Mouse (Mus musculus) CH12.LX (cell line): ENCODE measurements around the gene Cav1. TPM values are rescaled to one million over a fixed set of nuclear protein-coding genes. Genes with fewer than 3 reads are reported as not detected.

Source experiments
- DNase-seq: peaks from one replicate; pipeline ENCODE4 v3.0.0-alpha.2; 2013; ENCODE audit errors: extremely low read depth
- H3K27ac ChIP-seq: 2 replicates; pipeline ENCODE4 v1.5.1; 2012; ENCODE audit warnings: low read depth, mild to moderate bottlenecking, control low read depth, moderate library complexity; ENCODE audit not compliant: insufficient read depth
- H3K27me3 ChIP-seq: replicated peaks from 2 replicates; pipeline ENCODE3; 2012; ENCODE audit warnings: inconsistent platforms
- H3K36me3 ChIP-seq, 2 experiments: replicated peaks in 1 of 2; 2 replicates each; pipeline versions ENCODE3 to v1.6.1; 2012; ENCODE audit warnings: inconsistent platforms in 1 of 2, low read length in 1 of 2, mild to moderate bottlenecking in 1 of 2, mixed read lengths in 1 of 2, moderate library complexity in 1 of 2; ENCODE audit not compliant: control insufficient read depth in 1 of 2, insufficient read depth in 1 of 2
- H3K4me1 ChIP-seq, 2 experiments: 2 replicates each; pipeline ENCODE4 v1.6.1; 2012; ENCODE audit warnings: inconsistent platforms in 1 of 2, moderate library complexity in 1 of 2; ENCODE audit not compliant: insufficient read depth in 2 of 2, control insufficient read depth in 1 of 2
- H3K4me2 ChIP-seq: 2 replicates; pipeline ENCODE4 v1.6.1; 2012; ENCODE audit warnings: low read depth, mild to moderate bottlenecking, control low read depth; ENCODE audit not compliant: poor library complexity, insufficient read depth, severe bottlenecking
- H3K4me3 ChIP-seq, 3 experiments: fragments of 150-350 bp in 1 of 3; sonication (generic) in 1 of 3; replicated peaks in 1 of 3; 2 replicates each; pipeline versions ENCODE3 to v1.5.1; 2011 to 2012; ENCODE audit warnings: low read depth in 2 of 3, low read length in 2 of 3, mild to moderate bottlenecking in 2 of 3, moderate library complexity in 2 of 3, control low read depth in 1 of 3, improper control_type of control experiment in 1 of 3, inconsistent platforms in 1 of 3, mixed read lengths in 1 of 3; ENCODE audit not compliant: poor library complexity in 1 of 3
- H3K79me2 ChIP-seq: replicated peaks from 2 replicates; pipeline ENCODE4 v1.6.1; 2012; ENCODE audit warnings: mild to moderate bottlenecking, moderate library complexity; ENCODE audit not compliant: control insufficient read depth, poor library complexity, insufficient read depth, severe bottlenecking; ENCODE audit errors: extremely low read depth
- H3K9ac ChIP-seq: 2 replicates; pipeline ENCODE4 v1.6.1; 2012; ENCODE audit warnings: low read depth, mild to moderate bottlenecking, control low read depth, moderate library complexity; ENCODE audit not compliant: insufficient read depth
- H3K9me3 ChIP-seq: replicated peaks from 2 replicates; pipeline ENCODE3; 2012; ENCODE audit warnings: low read length, inconsistent platforms, mixed read lengths
- BHLHE40 ChIP-seq: IDR thresholded peaks from 2 replicates; pipeline ENCODE4 v1.6.1; 2011; ENCODE audit warnings: mild to moderate bottlenecking, low read depth, low read length, improper control_type of control experiment
- E2F4 ChIP-seq: IDR thresholded peaks from 2 replicates; pipeline ENCODE4 v1.6.1; 2011; ENCODE audit warnings: low read depth, low read length, improper control_type of control experiment; ENCODE audit not compliant: insufficient replicate concordance
- HCFC1 ChIP-seq: IDR thresholded peaks from 2 replicates; pipeline ENCODE4 v1.6.1; 2012; ENCODE audit warnings: low read depth, mild to moderate bottlenecking, inconsistent platforms, low read length, improper control_type of control experiment
- JUND ChIP-seq: conservative IDR thresholded peaks from 2 replicates; pipeline ENCODE4 v1.6.1; 2011; ENCODE audit warnings: low read depth, low read length, improper control_type of control experiment
- KAT2A ChIP-seq: IDR thresholded peaks from 2 replicates; pipeline ENCODE4 v1.6.1; 2012; ENCODE audit warnings: low read length, improper control_type of control experiment, inconsistent platforms; ENCODE audit not compliant: insufficient replicate concordance
- MAX ChIP-seq: IDR thresholded peaks from 2 replicates; pipeline ENCODE4 v1.6.1; 2011; ENCODE audit warnings: low read length, improper control_type of control experiment
- MAZ ChIP-seq: IDR thresholded peaks from 2 replicates; pipeline ENCODE4 v1.6.1; 2012; ENCODE audit warnings: low read depth, mild to moderate bottlenecking, inconsistent platforms, low read length, improper control_type of control experiment, moderate library complexity
- MXI1 ChIP-seq: IDR thresholded peaks from 2 replicates; pipeline ENCODE4 v1.6.1; 2011; ENCODE audit warnings: mild to moderate bottlenecking, low read depth, low read length, improper control_type of control experiment
- MYC ChIP-seq: IDR thresholded peaks from 2 replicates; pipeline ENCODE4 v1.6.1; 2011; ENCODE audit warnings: low read depth, mild to moderate bottlenecking, improper control_type of control experiment, low read length
- POLR2AphosphoS2 ChIP-seq: IDR thresholded peaks from 2 replicates; pipeline ENCODE4 v1.6.1; 2011; ENCODE audit warnings: low read depth, low read length, improper control_type of control experiment
- RAD21 ChIP-seq: IDR thresholded peaks from 2 replicates; pipeline ENCODE4 v1.6.1; 2011; ENCODE audit warnings: low read depth, mild to moderate bottlenecking, low read length, improper control_type of control experiment, moderate library complexity
- SMC3 ChIP-seq: IDR thresholded peaks from 2 replicates; pipeline ENCODE4 v1.6.1; 2011; ENCODE audit warnings: low read depth, low read length, improper control_type of control experiment
- TBP ChIP-seq: conservative IDR thresholded peaks from 2 replicates; pipeline ENCODE4 v1.6.1; 2011; ENCODE audit warnings: low read depth, low read length, improper control_type of control experiment
- UBTF ChIP-seq: IDR thresholded peaks from 2 replicates; pipeline ENCODE4 v1.6.1; 2012; ENCODE audit warnings: low read depth, mild to moderate bottlenecking, inconsistent platforms, low read length, improper control_type of control experiment, moderate library complexity
- USF1 ChIP-seq: IDR thresholded peaks from 2 replicates; pipeline ENCODE4 v1.6.1; 2014; ENCODE audit warnings: low read depth, mild to moderate bottlenecking, inconsistent platforms, low read length, improper control_type of control experiment
- USF2 ChIP-seq: conservative IDR thresholded peaks from 2 replicates; pipeline ENCODE4 v1.6.1; 2011; ENCODE audit warnings: low read depth, low read length, improper control_type of control experiment
- dilution Hi-C: fragments of 300-500 bp; cut with MboI; formaldehyde crosslinking; loops from 2 replicates; pipeline ENCODE4 v1.14.3; 2020; ENCODE audit warnings: low sequenced_read_pairs; ENCODE audit not compliant: extremely low pct_unique_long_range_greater_than_20kb, extremely low pct_ligation_motif_present
- in situ Hi-C: fragments of 300-500 bp; cut with MboI; formaldehyde crosslinking; loops from 3 replicates; pipeline ENCODE4 v1.14.3; 2019; ENCODE audit warnings: low sequenced_read_pairs, low pct_ligation_motif_present, low pct_unique_long_range_greater_than_20kb, mixed read lengths
- polyA plus RNA-seq: library from polyadenylated mRNA; unstranded; fragments of >175 nt; gene quantifications from 2 replicates; pipeline ENCODE4 v1.2.1, GENCODE M21; 2012; ENCODE audit warnings: low read depth; ENCODE audit not compliant: insufficient read length
- total RNA-seq, 2 experiments: library from RNA; depleted of rRNA; stranded (reverse); fragments of 300-350 nt in 1 of 2; fragments of >200 nt in 1 of 2; gene quantifications; 2 replicates each; pipeline ENCODE4 v1.2.3; 2012 to 2014

The Cav1 gene
- total and polyA plus RNA-seq, 3 experiments = not detected

DNA sequence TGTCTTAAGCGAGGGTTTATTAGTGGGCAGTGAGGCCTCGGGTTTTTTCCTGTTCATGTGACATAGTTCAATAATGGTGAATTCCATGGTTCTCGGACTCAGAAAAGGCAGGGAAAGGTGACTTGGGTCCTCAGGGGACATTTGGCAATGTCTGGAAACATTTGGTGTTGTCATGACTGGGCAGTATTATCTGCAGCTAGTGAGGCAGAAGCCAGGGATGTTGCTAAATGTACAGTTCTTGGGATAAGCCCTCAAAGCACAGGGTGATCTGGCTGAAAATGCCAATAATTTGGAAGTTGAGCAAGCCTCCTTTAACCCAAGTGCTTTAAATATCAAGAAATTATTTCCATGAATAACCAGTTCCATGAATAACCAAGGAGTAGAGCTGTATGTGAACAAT, 27.8 kb upstream of the Cav1 start:
- in situ Hi-C loops = no loop called here
- dilution Hi-C loops = no loop called here
- no peaks in the 10 kb centered on the region for H3K27me3 ChIP-seq
- no peak overlapping the region for H3K9ac ChIP-seq
- no peak overlapping the region for H3K4me2 ChIP-seq
- H3K27ac ChIP-seq = no peak overlapping the region
- no peaks in the 10 kb centered on the region for H3K79me2 ChIP-seq
- no peak for TF ChIP-seq UBTF
- TF ChIP-seq, all 38 proteins: peak for 0
- H3K9me3 ChIP-seq = no peaks in the 10 kb centered on the region
- H3K36me3 ChIP-seq = no peaks in the 10 kb centered on the region
- H3K4me3 ChIP-seq = no peak overlapping the region
- H3K4me1 ChIP-seq = peaks cover 12 to 20% of the 10 kb centered on the region in 2 experiments
- DNase-seq = no peak

DNA sequence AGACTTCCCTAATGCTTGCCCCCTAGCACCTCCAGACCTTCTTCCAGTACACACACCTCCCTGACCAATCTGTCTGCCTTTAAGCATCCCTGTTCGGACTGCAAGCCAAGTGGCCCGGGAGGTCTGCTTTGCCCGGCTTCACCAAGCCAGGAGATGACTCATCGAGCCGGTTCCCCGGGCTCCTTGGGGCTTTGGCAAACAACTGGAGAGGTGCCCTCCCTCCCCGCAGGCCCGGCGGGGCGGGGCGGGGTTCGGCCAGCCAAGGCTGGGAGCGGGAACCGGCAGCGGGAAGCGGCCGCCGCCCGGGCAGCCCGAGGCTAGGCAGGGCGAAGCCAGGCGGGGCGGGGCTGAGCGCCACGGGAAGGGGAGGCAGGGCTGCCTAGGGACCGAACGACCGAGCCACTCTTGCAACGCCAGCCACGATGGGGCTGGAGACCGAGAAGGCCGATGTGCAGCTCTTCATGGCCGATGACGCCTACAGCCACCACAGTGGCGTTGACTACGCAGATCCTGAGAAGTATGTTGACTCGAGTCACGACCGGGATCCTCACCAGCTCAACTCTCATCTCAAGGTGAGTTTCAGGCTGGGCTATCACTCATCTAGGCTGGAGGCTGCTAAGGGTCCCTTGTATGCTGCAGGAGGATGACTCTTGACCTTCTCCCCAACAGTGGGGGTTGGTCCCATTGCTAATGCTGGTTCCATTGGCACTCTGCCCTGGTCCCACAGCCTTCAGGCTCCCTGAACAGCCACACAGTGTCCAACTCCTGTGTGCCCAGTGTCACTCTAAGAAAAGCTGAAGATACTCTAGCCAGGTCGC, 25.0 kb upstream of the Cav1 start, which contains the start of gene Cav2:
Gene Cav2 (plus strand): TSS at position 247 of the 818 bp plus-strand sequence.
- H3K4me2 ChIP-seq = no peak within 1 kb of the TSS; the same call in 1 of the 2 replicates
- H3K27me3 ChIP-seq = no peaks in the 10 kb centered on the region
- H3K4me3 ChIP-seq = no peak within 1 kb of the TSS
- H3K4me1 ChIP-seq = peaks cover 12 to 23% of the 10 kb centered on the region in 2 experiments
- H3K36me3 ChIP-seq = no peaks in the 10 kb centered on the region
- in situ Hi-C loops = no loop called here
- dilution Hi-C loops = no loop called here
- no peak for TF ChIP-seq USF2
- no peak for TF ChIP-seq TBP
- TF ChIP-seq E2F4 = no peak
- TF ChIP-seq BHLHE40 = no peak
- no peak for TF ChIP-seq USF1
- no peak for TF ChIP-seq MAZ
- no peak for TF ChIP-seq RAD21
- TF ChIP-seq POLR2AphosphoS2 = no peak
- TF ChIP-seq MXI1 = no peak
- TF ChIP-seq MYC = no peak
- TF ChIP-seq KAT2A = no peak
- no peak for TF ChIP-seq MAX
- no peak for TF ChIP-seq JUND
- no peak for TF ChIP-seq UBTF
- TF ChIP-seq HCFC1 = no peak
- TF ChIP-seq SMC3 = no peak
- DNase-seq = no peak
- H3K79me2 ChIP-seq = no peaks in the 10 kb centered on the region
- no peak within 1 kb of the TSS for H3K9ac ChIP-seq
- H3K27ac ChIP-seq = no peak within 1 kb of the TSS
- H3K9me3 ChIP-seq = no peaks in the 10 kb centered on the region
